Mouse (Mus musculus) C2C12 (cell line): ENCODE measurements around the gene Myadm. TPM values are rescaled to one million over a fixed set of nuclear protein-coding genes. Genes with fewer than 3 reads are reported as not detected.

Experiments
- H3K27me3 ChIP-seq: one replicate; pipeline ENCODE4 v1.6.1; 2011; ENCODE audit not compliant: control insufficient read depth, insufficient read depth, insufficient read length
- H3K36me3 ChIP-seq: one replicate; pipeline ENCODE4 v1.6.1; 2011; ENCODE audit not compliant: control insufficient read depth, insufficient read depth
- H3K4me3 ChIP-seq: one replicate; pipeline ENCODE4 v1.5.1; 2011; ENCODE audit warnings: mild to moderate bottlenecking, control low read depth; ENCODE audit not compliant: poor library complexity, insufficient read depth, severe bottlenecking
- H3K79me2 ChIP-seq: one replicate; pipeline ENCODE4 v1.6.1; 2011; ENCODE audit not compliant: control insufficient read depth, insufficient read depth
- H3K79me3 ChIP-seq: one replicate; pipeline ENCODE4 v1.6.1; 2011; ENCODE audit warnings: low read depth, control low read depth
- H3ac ChIP-seq: one replicate; pipeline ENCODE3; 2011; ENCODE audit warnings: low read depth; ENCODE audit not compliant: control insufficient read depth, insufficient read length
- CEBPB ChIP-seq: IDR thresholded peaks from one replicate; pipeline ENCODE4 v1.6.1; 2011; ENCODE audit warnings: low read depth, mild to moderate bottlenecking, control low read depth, moderate library complexity
- CTCF ChIP-seq: IDR thresholded peaks from one replicate; pipeline ENCODE4 v1.5.1; 2011; ENCODE audit not compliant: control insufficient read depth, insufficient read depth, insufficient read length
- FOSL1 ChIP-seq: IDR thresholded peaks from one replicate; pipeline ENCODE4 v1.8.0; 2011; ENCODE audit warnings: mild to moderate bottlenecking, low read length; ENCODE audit not compliant: poor library complexity, insufficient read depth, severe bottlenecking
- MAX ChIP-seq: IDR thresholded peaks from one replicate; pipeline ENCODE4 v1.6.1; 2011; ENCODE audit warnings: mild to moderate bottlenecking, control low read depth
- MYOD1 ChIP-seq: IDR thresholded peaks from one replicate; pipeline ENCODE4 v1.6.1; 2011; ENCODE audit warnings: low read depth; ENCODE audit not compliant: control insufficient read depth, insufficient read length
- MYOG ChIP-seq: IDR thresholded peaks from one replicate; pipeline ENCODE4 v1.6.1; 2011; ENCODE audit not compliant: control insufficient read depth, insufficient read length; ENCODE audit errors: extremely low read depth
- USF1 ChIP-seq: IDR thresholded peaks from one replicate; pipeline ENCODE4 v1.6.1; 2011; ENCODE audit warnings: low read depth, mild to moderate bottlenecking, control low read depth, moderate library complexity
- polyA plus RNA-seq: library from polyadenylated mRNA; unstranded; fragments of >200 nt; fragmentation: generic; extraction: Trizol; gene quantifications from one replicate; pipeline ENCODE4 v1.2.1, GENCODE M21; 2012; ENCODE audit warnings: missing spikeins

Gene Myadm
- polyA plus RNA-seq, 1 experiment = 157 TPM

- no peak for TF ChIP-seq MYOD1
- TF ChIP-seq MAX = no peak
- TF ChIP-seq CEBPB = no peak
- TF ChIP-seq FOSL1 = no peak
- no peak for TF ChIP-seq USF1
- no peak for TF ChIP-seq MYOG
- TF ChIP-seq CTCF = peak; percentile 96
- Histone ChIP-seq H3K4me3 (no peak overlapping the region), H3K36me3 (no peaks in the 10 kb centered on the region), H3ac (no peak overlapping the region), H3K27me3 (no peaks in the 10 kb centered on the region), H3K79me2 (no peaks in the 10 kb centered on the region), H3K79me3 (no peaks in the 10 kb centered on the region)
These were observed 41.1 kb downstream of the Myadm start for GRCm38 (mm10) chr7:3329776-3330546.

- no peak overlapping the region for H3K4me3 ChIP-seq
- TF ChIP-seq MYOD1 = no peak
- TF ChIP-seq MYOG = no peak
- TF ChIP-seq MAX = no peak
- TF ChIP-seq USF1 = no peak
- no peak for TF ChIP-seq FOSL1
- TF ChIP-seq CTCF = no peak
- no peak for TF ChIP-seq CEBPB
- H3K79me2 ChIP-seq = no peaks in the 10 kb centered on the region
- H3K36me3 ChIP-seq = no peaks in the 10 kb centered on the region
- H3ac ChIP-seq = no peak overlapping the region
- H3K27me3 ChIP-seq = no peaks in the 10 kb centered on the region
- H3K79me3 ChIP-seq = no peaks in the 10 kb centered on the region
These were observed 42.3 kb downstream of the Myadm start for GRCm38 (mm10) chr7:3331171-3331570.

- TF ChIP-seq USF1 (no peak), FOSL1 (no peak), MYOG (no peak), CTCF (no peak), MAX (no peak), MYOD1 (no peak), CEBPB (no peak)
- peak overlapping the region; percentile 59 for H3ac ChIP-seq
- H3K27me3 ChIP-seq = no peaks in the 10 kb centered on the region
- H3K79me2 ChIP-seq = no peaks in the 10 kb centered on the region
- H3K79me3 ChIP-seq = no peaks in the 10 kb centered on the region
- H3K4me3 ChIP-seq = no peak overlapping the region
- no peaks in the 10 kb centered on the region for H3K36me3 ChIP-seq
These were observed 42.8 kb downstream of the Myadm start for GRCm38 (mm10) chr7:3331581-3332223.

GRCm38 (mm10) chr7:3332224-3332615 lies 43.3 kb downstream of the Myadm start:
- H3K4me3 ChIP-seq = no peak overlapping the region
- no peak for TF ChIP-seq FOSL1
- no peaks in the 10 kb centered on the region for H3K79me3 ChIP-seq
- no peaks in the 10 kb centered on the region for H3K27me3 ChIP-seq
- H3K79me2 ChIP-seq = no peaks in the 10 kb centered on the region
- H3K36me3 ChIP-seq = no peaks in the 10 kb centered on the region
- peak overlapping the region; percentile 59 for H3ac ChIP-seq

GRCm38 (mm10) chr7:3332619-3333521 lies 44.0 kb downstream of the Myadm start, which contains the start of gene Cacng7:
Cacng7 (plus strand) TSS chr7:3332955.
- H3ac ChIP-seq = peak within 1 kb of the TSS; percentile 59
- H3K36me3 ChIP-seq = no peaks in the 10 kb centered on the region
- H3K4me3 ChIP-seq = no peak within 1 kb of the TSS
- TF ChIP-seq FOSL1 (no peak), MAX (no peak), CEBPB (no peak), CTCF (no peak), MYOG (no peak), USF1 (no peak), MYOD1 (no peak)
- no peaks in the 10 kb centered on the region for H3K27me3 ChIP-seq
- no peaks in the 10 kb centered on the region for H3K79me3 ChIP-seq
- no peaks in the 10 kb centered on the region for H3K79me2 ChIP-seq
